Mouse (Mus musculus) testis, postnatal 10 days (tissue): ENCODE measurements around the gene Rbfox3.

Experiments used
- DNase-seq: peaks from one replicate; pipeline ENCODE4 v3.0.0; 2021; ENCODE audit warnings: low spot score

Rbfox3 gene

DNA sequence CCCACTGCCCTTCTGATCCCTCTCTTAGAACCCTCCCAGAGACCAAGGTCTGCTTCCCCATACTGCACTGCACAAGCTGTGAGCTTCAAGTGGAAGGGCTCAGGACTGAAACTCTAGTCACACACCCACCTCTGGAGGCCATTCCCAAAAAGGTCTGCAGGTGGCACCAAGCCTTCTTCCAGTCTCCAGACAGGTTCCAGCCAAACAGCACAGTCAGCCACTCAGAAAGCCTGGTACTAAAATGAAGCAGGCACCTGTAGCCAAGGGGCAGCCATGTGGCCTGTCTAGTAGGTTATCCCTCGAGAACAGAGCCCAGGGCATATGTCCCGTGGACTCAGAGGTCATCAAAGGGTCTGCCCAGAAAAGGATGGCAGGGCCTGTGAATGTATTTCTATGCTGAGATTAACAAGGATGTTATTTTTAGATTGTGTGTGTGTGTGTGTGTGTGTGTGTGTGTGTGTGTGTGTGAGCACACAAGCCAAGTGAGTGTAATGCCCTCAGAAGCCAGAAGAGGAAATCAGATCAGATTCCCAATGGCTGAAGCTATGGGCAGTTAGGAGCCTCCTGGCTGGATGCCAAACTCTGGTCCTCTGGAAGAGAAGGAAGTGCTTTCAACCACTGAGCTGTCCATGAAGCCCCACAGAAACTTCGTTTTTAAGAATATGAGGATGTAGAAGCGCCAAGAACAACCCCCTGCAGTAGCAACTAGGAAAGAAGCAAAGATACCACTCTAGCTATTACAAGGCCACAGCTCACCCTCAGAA lies at the start of gene Rbfox3:
Gene Rbfox3 (minus strand): TSS at position 291 of the 764 bp plus-strand sequence.
- no peak for DNase-seq

DNA sequence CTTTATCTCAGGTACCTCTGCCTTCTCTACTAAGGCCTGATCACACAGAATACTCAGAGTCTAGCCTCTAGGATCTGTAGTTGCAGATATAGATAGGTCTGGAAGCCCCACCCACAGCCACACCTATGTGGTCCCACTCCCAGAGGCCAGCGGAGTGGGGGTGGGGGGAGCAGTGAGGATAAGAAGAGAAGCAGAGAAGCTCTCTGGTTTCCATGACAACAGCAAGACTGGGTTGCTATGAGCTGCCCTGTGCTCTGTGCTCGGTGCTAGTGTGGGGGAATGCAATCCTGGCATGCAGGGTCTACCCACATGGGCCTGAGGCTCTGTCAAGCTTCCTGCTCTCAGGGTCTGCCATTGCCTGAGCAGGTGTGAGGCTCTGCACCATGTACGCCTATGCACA lies 49.3 kb upstream of the Rbfox3 start:
- no peak for DNase-seq

DNA sequence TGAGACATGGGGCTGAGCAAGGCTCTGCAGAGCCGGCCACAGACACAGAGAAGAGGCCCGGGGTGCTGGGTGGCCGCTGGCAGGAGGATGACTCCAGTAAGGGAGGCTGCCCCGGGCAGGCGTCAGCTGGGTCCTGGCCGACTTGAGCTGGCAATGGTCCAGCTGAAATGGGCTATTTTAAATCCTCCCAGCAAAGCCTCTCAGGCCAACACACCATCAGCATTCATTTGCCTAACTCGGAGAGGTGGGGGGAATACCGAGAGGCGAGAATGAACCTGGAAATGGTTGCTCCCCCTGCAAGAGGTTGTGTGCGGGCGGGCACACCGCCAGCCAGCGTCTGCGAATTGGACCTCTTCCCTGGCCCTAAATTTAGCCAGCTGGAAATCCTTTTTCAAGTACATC lies 45.7 kb upstream of the Rbfox3 start:
- DNase-seq = peak; percentile 67

DNA sequence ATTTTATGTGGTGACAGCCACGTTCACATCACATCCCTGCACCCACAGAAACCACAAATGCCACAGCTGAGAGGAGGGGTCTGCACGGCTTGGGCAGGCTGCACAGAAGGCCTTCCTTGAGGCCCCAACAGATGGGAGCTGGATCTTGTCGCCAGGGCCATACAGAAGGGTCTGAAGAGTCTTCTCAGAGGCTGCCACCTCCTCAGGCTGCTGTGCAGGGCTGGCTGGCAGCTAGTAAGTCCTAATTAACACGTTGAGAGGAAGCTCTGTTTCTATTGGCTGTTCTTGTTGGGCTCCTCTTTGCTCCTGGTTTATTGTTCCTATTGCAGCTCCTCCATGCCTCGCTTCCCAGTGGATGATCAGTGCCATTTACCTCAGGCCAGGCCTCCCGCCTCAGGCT lies 43.6 kb upstream of the Rbfox3 start:
- DNase-seq = no peak

DNA sequence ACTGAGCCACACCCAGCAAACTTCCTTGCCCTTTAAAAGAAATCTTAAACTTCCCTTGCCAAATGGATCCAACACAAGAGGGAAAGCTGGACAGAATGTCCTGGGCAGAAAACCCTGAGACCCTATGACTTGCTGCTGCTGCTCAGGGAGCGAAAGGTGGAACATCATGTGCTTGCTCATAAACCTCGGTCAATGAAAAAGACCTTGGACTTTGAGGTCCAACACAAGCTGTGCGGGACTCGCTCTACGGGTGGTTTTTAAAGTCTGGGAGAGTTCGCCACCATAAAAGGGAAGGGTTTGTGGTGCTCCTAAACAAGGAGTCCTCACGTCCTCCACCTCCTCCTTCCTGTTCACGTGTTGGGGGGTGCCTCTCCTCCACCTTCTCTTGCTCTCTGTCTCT lies 34.5 kb upstream of the Rbfox3 start:
- no peak for DNase-seq

- no peak for DNase-seq
Measured at GRCm38 (mm10) chr11:118941268-118941667, 29.9 kb upstream of the Rbfox3 start.

GRCm38 (mm10) chr11:118940539-118940938 lies 29.1 kb upstream of the Rbfox3 start:
- no peak for DNase-seq

- no peak for DNase-seq
Measured at GRCm38 (mm10) chr11:118939731-118940130, 28.3 kb upstream of the Rbfox3 start.

DNA sequence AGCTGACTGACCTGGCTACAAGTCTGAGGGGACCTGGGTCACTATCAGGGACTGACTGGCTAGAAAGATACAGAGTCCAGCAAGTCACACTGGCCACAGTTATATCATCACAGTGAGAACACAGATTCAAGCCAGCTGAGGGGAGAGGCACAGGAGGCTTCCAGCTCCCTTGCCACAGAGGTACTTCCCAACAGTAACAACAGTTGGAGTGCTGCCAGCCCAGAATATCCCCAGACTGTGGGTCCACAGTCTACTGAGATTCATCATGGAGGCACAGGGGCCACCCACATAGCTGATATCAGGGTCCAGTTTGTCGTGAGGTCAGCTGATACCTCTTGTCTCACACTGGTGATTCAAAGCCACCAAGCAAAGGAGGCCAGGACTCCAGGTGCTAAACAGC lies 23.5 kb upstream of the Rbfox3 start:
- no peak for DNase-seq

DNA sequence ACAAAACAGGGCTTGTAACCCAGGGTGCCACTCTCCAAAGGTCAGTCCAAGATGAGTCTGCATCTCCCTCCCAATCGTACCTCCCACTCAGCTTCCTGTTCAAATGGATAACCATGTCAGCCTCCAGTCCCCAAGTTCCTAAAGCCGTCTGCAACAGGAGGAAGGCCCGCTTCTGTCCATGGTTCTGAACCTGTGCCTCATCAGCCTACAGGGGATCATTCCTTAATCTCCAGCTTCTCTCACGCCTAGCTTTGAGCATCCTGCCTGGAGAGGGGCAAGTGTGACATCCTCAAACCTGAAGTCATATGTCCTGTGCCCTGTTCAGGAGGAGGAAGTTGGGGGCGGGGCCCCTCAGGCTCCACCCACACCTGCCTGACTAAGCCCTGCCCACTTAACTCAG lies 15.7 kb upstream of the Rbfox3 start:
- peak; percentile 61 for DNase-seq

DNA sequence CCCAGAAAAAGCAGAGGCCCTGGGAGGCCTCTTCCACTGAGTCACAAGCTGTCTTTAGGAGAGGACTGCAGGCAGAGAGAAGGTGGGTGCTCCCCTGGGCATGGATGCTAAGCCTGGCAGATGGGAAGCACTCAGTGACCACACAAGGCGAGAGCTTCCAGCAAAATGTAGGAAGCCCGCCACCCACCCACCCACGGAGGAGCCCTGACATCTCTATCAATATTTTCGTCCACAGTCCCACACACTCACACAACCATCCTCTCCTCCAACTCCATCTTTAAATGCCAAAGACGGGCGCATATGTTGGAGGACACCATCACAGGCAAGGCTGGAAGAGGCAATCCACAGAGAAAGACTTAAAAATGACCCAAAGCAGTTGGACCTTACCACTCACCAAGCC lies 10.5 kb upstream of the Rbfox3 start:
- DNase-seq = no peak

- no peak for DNase-seq
Measured at GRCm38 (mm10) chr11:118916423-118917030, 5.1 kb upstream of the Rbfox3 start.

DNA sequence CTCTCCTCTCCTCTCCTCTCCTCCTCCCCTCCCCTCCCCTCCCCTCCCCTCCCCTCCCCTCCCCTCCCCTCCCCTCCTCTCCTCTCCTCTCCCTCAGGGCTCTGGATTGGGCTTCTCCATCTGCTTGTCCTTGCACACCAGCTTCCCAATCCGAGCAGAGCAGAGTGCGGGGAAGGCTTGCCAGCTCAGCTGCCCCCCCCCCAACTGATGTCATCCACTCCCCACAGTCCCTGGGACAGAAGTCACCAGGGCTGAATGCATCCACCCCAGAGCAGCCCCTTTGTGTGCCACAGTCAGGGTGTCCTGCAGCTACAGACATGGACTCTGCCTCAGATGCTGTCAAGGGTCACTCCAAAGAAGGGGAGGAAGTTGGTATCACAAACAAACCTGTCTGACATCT lies 4.5 kb upstream of the Rbfox3 start:
- no peak for DNase-seq

DNA sequence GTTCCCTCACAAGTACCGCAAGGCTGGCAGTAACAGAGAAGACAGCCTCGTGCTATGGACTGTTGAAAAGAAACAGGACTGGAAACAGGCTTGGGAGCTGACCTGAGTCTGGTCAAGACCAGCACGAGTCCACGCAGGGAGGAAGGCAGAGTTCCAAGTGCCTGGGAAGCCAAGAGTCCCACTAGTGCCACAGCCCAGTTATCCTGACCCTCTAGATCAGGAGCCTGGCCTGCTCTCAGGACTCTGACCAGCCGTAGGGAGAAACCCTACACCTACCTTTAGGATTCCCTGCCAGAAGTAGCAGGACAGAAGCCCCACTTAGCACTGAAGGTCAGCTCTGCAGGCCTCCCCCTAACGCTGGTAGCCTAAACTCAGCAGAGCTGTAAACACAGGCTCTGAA lies 1.3 kb upstream of the Rbfox3 start:
- no peak for DNase-seq

- no peak for DNase-seq
Measured at GRCm38 (mm10) chr11:118910756-118911155, 641 bp downstream of the Rbfox3 start.

GRCm38 (mm10) chr11:118909814-118910201 lies 1.6 kb downstream of the Rbfox3 start:
- DNase-seq = no peak

GRCm38 (mm10) chr11:118908981-118909813 lies 2.2 kb downstream of the Rbfox3 start:
- DNase-seq = no peak

- DNase-seq = no peak
Measured at GRCm38 (mm10) chr11:118908431-118908980, 2.9 kb downstream of the Rbfox3 start.

DNA sequence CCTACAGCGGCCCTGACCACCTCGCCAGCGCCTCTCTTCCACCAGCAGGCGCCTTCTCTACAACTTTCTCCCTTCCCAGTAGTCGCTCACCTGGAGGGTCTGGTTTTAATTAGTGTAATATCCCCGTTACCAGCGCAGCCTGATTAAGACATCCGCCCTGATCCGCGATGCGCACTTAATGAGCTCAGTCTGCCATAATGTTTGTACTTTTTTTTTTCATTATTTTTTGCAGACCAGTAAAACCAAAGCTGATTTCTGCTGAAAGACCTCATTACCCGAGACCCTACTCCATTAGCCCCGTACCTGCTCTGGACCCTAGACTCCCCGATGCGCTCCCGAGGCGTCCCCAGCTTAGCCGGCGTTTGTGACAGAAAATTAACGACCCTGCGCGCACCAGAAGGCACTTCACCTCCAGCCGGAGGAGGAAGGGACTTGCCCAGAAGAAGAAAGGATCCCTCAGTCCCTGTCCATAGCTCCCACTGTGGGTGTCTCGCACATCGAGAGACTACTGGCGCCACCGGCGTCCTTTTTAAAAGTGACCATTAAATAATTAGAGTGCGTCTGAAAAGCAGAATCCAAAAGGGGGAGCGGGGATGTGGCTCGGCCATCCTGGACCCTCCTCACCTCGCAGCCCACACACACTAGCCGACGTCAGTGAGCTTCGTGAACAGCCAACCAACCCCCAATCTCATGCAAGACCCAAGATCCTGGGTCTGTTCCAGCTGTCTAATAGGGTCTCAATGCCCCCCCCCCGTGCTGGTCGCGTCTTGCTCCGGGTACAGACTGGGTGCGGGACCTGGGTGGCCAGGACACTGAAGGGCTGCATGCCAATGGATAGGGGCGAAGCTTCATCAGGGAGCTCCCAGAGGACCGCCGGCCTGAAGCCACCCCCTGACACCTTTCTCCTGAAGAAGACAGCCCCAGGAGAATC lies 3.7 kb downstream of the Rbfox3 start:
- no peak for DNase-seq

- no peak for DNase-seq
Measured at GRCm38 (mm10) chr11:118906824-118907470, 4.5 kb downstream of the Rbfox3 start.
